Mouse (Mus musculus) hindbrain, embryonic 11.5 days (tissue): Measurements from ENCODE around the gene Pbxip1. TPM values are rescaled to one million over a fixed set of nuclear protein-coding genes. Genes with fewer than 3 reads are reported as not detected.
"Not testable (repeated sequence)": the region's sequence is repeated elsewhere in the genome, so short reads cannot be mapped to it uniquely, and the experiment has no call there.

ENCODE experiments used
- ATAC-seq: fragments of 200-750 bp; cut with Nextera tagmentation; 2 replicates; pipeline ENCODE4 v1.8.0; 2017; ENCODE audit warnings: mild to moderate bottlenecking, moderate TSS enrichment, moderate library complexity; ENCODE audit not compliant: low FRiP score
- DNase-seq: peaks from one replicate; pipeline ENCODE4 v3.0.0-alpha.2; 2015; ENCODE audit warnings: low spot score
- H3K27ac ChIP-seq: fragments of 300-500 bp; sonication (generic); 2 replicates; pipeline ENCODE4 v1.5.1; 2014; ENCODE audit warnings: mild to moderate bottlenecking, low read depth, low read length
- H3K27me3 ChIP-seq: fragments of 300-500 bp; sonication (generic); 2 replicates; pipeline ENCODE4 v1.6.1; 2014; ENCODE audit warnings: mild to moderate bottlenecking, low read length, moderate library complexity, mixed read lengths; ENCODE audit not compliant: control insufficient read depth, insufficient read depth
- H3K36me3 ChIP-seq: fragments of 300-500 bp; sonication (generic); 2 replicates; pipeline ENCODE4 v1.6.1; 2014; ENCODE audit warnings: mild to moderate bottlenecking, low read length, moderate library complexity, mixed read lengths; ENCODE audit not compliant: control insufficient read depth, insufficient read depth
- H3K4me1 ChIP-seq: fragments of 300-500 bp; sonication (generic); replicated peaks from 2 replicates; pipeline ENCODE4 v1.6.1; 2014; ENCODE audit warnings: low read length, mixed read lengths; ENCODE audit not compliant: control insufficient read depth, insufficient read depth
- H3K4me2 ChIP-seq: fragments of 300-500 bp; sonication (generic); replicated peaks from 2 replicates; pipeline ENCODE4 v1.6.1; 2014; ENCODE audit warnings: mild to moderate bottlenecking, low read depth, low read length
- H3K4me3 ChIP-seq: fragments of 300-500 bp; sonication (generic); 2 replicates; pipeline ENCODE4 v1.5.1; 2014; ENCODE audit warnings: low read depth, low read length
- H3K9ac ChIP-seq: fragments of 300-500 bp; sonication (generic); 2 replicates; pipeline ENCODE4 v1.6.1; 2014; ENCODE audit warnings: low read depth, low read length
- H3K9me3 ChIP-seq: fragments of 300-500 bp; sonication (generic); 2 replicates; pipeline ENCODE4 v1.6.1; 2016; ENCODE audit warnings: low read length; ENCODE audit not compliant: control insufficient read depth
- WGBS: fragments of 180-500 bp; shearing (Covaris S2); extraction: QIAGEN DNeasy Blood & Tissue Kit; methylation state at CpG from one replicate; pipeline ENCODE4 v1.1.7; 2014; 5-methylcytosine and 5-hydroxymethylcytosine counted together
- polyA plus RNA-seq: library from polyadenylated mRNA; unstranded; fragments of >200 nt; fragmentation: Nextera tagmentation; extraction: Ambion mirVana; gene quantifications from 2 replicates; pipeline ENCODE4 v1.2.1, GENCODE M21; 2014

Gene Pbxip1
- polyA plus RNA-seq, 1 experiment from 2014 or later = 10.7 TPM

DNA sequence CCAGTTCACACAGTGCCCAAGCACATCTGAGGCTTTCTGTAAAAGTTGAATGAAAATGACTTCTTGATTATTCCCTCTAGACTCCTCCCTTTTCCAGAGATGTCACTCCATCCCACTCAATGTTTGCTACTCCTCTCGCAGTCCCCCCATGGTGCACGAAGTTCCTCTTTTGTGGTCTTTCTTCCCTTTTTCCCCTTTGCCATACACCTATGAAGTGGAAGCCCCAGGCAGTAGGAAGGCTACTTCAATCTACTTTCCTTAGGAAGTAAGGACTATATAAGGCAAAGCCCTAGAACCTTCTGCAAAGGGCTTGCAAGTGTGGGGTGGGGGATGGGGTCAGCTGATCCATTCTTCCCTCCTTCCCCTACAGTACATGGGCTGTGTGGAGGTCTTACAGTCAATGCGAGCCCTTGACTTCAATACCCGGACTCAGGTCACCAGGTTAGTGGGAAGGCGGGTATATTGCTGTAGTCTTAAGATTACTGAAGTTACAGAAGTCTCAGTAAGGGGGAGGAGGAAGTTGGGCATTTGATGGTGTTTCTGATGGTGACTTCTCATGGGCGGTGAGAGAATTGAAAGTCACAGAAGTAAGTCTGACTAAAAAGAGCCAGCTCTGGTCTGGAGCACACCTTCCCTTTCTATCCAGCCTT is 13.8 kb upstream of the Pbxip1 start:
- ATAC-seq = no peak
- Histone ChIP-seq H3K27me3 (no peaks in the 10 kb centered on the region), H3K4me3 (peak overlapping the region; percentile 41), H3K9ac (no peak overlapping the region), H3K36me3 (no peaks in the 10 kb centered on the region), H3K4me1 (peaks cover 9% of the 10 kb centered on the region; the same call in 1 of the 2 replicates), H3K4me2 (peak overlapping the region; percentile 56), H3K27ac (no peak overlapping the region), H3K9me3 (no peaks in the 10 kb centered on the region)
- 67% methylated on average over 6 of the region's 6 CpGs for WGBS
- no peak for DNase-seq

DNA sequence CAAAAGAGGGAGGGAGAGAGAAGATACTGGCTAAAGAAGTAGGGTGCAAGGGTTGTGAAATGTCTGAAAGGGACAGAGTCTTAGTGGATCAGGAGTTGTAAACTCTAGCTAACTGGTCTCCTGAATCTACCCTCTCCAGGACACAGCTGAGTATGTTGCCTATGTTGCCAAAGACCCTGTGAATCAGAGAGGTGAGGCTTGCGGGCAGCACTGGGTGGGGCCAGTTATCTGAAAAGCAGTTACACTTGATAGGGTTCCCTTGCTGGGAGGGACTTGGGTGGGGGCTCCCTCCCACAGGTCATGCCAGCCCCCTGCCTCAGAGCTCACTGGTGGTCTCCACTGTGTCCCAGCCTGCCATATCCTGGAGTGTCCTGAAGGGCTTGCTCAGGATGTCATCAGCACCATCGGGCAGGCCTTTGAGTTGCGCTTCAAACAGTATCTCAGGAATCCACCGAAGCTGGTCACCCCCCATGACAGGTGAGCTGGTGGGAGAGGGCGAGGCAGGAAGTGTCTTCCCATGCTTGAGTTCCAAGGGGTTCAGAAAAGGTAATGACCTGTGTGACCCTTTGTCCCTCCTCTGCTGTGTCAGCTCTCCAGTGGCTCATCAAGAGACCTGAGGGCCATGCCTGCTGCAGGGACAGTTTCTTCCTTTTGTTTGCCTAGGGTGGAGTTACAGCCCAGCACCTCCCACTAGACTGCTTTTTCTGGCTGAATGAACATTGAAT is 11.9 kb upstream of the Pbxip1 start:
- Histone ChIP-seq H3K27ac (no peak overlapping the region), H3K9me3 (no peaks in the 10 kb centered on the region), H3K4me3 (no peak overlapping the region), H3K4me2 (no peak overlapping the region), H3K27me3 (no peaks in the 10 kb centered on the region), H3K9ac (no peak overlapping the region), H3K36me3 (peaks cover 2% of the 10 kb centered on the region; the same call in 1 of the 2 replicates), H3K4me1 (peaks cover 7% of the 10 kb centered on the region; the same call in 1 of the 2 replicates)
- no peak for DNase-seq
- 90% methylated on average over 5 of the region's 5 CpGs for WGBS
- ATAC-seq = no peak

DNA sequence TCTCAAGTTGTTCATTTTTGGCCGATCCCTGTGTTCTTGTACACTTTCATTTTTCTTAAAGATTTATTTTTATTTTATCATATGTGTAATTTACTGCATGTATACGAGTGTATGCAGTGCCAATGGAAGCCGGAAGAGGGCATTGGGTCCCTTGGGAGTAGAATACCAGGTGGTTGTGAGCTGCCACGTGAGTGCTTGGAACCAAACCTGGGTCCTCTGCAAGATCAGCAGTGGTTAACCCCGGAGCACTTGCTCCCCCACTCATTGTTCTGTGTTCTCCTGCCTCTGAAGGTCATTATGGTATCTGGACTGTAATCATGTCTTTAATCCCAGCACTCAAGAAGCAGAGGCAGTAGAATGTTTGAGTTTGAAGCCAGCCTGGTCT is 11.4 kb upstream of the Pbxip1 start:
- H3K4me2 ChIP-seq = no peak overlapping the region
- no peak overlapping the region for H3K9ac ChIP-seq
- no peaks in the 10 kb centered on the region for H3K9me3 ChIP-seq
- no peak for DNase-seq
- H3K27ac ChIP-seq = no peak overlapping the region
- no peak overlapping the region for H3K4me3 ChIP-seq
- peaks cover 4% of the 10 kb centered on the region; the same call in 1 of the 2 replicates for H3K4me1 ChIP-seq
- H3K36me3 ChIP-seq = peaks cover 2% of the 10 kb centered on the region; the same call in 1 of the 2 replicates
- no peak for ATAC-seq
- WGBS = 86% methylated on average over 5 of the region's 5 CpGs
- no peaks in the 10 kb centered on the region for H3K27me3 ChIP-seq

DNA sequence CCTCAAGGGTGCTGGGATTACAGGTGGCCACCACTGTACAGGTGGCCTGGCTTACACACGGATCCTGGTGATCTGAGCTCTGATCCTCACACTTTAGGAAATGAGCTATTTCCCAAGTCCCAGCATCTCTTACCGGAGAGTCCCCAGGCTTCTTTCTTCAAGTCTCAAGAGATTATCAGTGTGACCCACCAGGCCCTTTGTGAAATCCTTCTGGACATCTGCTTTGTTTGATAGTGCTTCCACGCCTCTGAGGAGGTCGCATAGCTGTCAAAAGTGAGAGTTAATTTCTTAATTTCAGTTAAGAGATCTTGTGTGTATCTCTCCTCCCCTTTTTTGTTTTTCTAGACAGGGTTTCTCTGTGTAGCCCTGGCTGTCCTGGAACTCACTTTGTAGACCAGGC is 10.6 kb upstream of the Pbxip1 start:
- no peak overlapping the region for H3K4me2 ChIP-seq
- H3K27ac ChIP-seq = no peak overlapping the region
- no peak overlapping the region for H3K4me3 ChIP-seq
- H3K27me3 ChIP-seq = no peaks in the 10 kb centered on the region
- no peaks in the 10 kb centered on the region for H3K9me3 ChIP-seq
- peaks cover 4% of the 10 kb centered on the region; the same call in 1 of the 2 replicates for H3K4me1 ChIP-seq
- H3K36me3 ChIP-seq = peaks cover 2% of the 10 kb centered on the region; the same call in 1 of the 2 replicates
- ATAC-seq = no peak
- WGBS = 83% methylated on average over 4 of the region's 4 CpGs
- no peak overlapping the region for H3K9ac ChIP-seq
- no peak for DNase-seq

DNA sequence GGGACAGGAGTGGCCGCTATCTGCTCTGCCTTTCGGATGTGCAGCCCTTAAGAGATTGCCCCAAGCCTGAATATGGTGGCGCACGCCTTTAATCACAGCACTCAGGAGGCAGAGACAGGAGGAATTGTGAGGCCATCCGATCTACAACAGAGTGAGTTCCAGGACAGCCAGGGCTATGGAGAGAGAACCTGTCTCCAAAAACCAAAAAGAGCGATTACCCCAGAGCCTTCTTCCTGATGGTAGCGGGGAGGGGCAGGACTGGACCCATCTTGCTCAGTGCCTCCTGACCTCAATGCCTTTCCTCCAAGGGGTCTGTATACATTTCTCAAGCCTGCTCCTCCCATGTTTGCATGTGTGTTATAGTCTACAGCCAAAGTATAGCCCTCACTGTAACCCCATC is 7.5 kb upstream of the Pbxip1 start:
- 95% methylated on average over 6 of the region's 7 CpGs for WGBS
- not testable (repeated sequence) for ATAC-seq, H3K36me3 ChIP-seq

DNA sequence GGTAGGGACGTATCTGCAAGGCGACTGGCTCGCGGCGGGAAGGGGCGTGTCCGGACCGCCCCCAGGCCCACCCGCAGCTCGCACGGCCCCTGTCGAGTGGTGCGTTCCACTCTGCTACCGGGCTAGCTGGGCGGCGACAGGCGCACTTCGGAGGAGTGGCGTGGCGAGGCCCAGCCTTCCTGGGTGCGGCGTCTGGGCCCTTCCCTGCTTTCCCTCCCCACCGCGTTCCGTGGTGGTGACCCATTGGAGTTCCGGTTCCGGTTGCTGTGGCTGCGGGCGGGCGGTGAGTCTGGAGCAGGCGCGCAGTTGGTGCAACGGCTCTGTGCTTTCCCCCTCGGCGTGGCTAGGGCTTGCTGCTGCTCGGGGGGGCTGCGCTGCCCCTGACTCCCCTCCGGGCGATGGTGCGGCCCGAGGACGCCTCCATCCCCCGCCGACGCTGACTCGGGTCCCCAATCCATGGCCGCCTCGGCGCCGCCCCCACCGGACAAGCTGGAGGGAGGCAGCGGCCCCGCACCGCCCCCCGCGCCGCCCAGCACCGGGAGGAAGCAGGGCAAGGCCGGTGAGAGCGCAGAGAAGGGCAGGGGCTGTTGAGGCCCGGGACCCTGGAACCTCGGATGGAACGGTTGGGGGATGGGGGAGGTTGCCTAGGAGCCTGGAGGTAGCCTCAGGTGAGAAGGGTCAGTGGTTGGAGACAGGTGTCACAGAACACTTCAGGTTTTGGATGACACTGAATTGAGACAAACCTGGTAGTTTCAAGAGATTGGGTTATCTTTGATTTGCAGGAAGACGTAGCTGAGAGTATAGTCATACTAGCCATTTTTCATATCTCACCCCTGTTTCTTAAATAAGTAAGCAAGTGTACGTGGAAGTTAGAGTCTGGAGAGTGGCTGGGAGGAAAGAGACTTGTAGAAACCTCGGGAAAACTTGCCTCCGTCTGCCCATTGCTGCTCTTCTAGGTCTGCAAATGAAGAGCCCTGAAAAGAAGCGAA is 6.0 kb upstream of the Pbxip1 start, which contains the start of gene Pygo2:
Gene Pygo2 (plus strand): TSS at position 44 of the 989 bp plus-strand sequence.
- ATAC-seq = peak; percentile 98
- no peaks in the 10 kb centered on the region for H3K27me3 ChIP-seq
- peaks cover 3% of the 10 kb centered on the region for H3K4me1 ChIP-seq
- peak; percentile 93 for DNase-seq
- peak within 1 kb of the TSS; percentile 63 for H3K4me2 ChIP-seq
- no peaks in the 10 kb centered on the region for H3K9me3 ChIP-seq
- H3K4me3 ChIP-seq = peak within 1 kb of the TSS; percentile 90
- H3K27ac ChIP-seq = peak within 1 kb of the TSS; percentile 89
- peak within 1 kb of the TSS; percentile 83 for H3K9ac ChIP-seq
- WGBS = 2% methylated on average over 68 of the region's 68 CpGs
- H3K36me3 ChIP-seq = peaks cover 10% of the 10 kb centered on the region; the same call in 1 of the 2 replicates

More for the DNA sequence above, 7.5 kb upstream of the Pbxip1 start:
- not testable (repeated sequence) for H3K4me1 ChIP-seq, H3K9ac ChIP-seq, H3K4me2 ChIP-seq, H3K9me3 ChIP-seq, H3K4me3 ChIP-seq, DNase-seq, H3K27ac ChIP-seq, H3K27me3 ChIP-seq

DNA sequence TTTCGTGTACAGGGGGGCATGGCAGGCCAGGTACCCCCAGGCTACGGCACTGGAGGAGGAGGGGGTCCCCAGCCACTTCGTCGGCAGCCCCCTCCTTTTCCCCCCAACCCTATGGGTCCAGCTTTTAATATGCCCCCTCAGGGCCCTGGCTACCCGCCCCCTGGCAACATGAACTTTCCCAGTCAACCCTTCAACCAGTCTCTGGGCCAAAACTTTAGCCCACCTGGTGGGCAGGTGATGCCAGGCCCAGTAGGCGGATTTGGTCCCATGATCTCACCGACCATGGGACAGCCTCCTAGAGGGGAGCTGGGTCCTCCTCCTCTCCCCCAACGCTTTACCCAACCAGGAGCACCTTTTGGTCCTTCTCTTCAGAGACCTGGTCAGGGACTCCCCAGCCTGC is 3.9 kb upstream of the Pbxip1 start:
- DNase-seq = no peak
- no peaks in the 10 kb centered on the region for H3K27me3 ChIP-seq
- H3K4me3 ChIP-seq = no peak overlapping the region
- no peaks in the 10 kb centered on the region for H3K9me3 ChIP-seq
- no peak overlapping the region for H3K9ac ChIP-seq
- H3K4me2 ChIP-seq = no peak overlapping the region
- WGBS = 97% methylated on average over 8 of the region's 8 CpGs
- H3K4me1 ChIP-seq = peaks cover 9% of the 10 kb centered on the region
- peaks cover 10% of the 10 kb centered on the region; the same call in 1 of the 2 replicates for H3K36me3 ChIP-seq
- ATAC-seq = no peak
- H3K27ac ChIP-seq = no peak overlapping the region

DNA sequence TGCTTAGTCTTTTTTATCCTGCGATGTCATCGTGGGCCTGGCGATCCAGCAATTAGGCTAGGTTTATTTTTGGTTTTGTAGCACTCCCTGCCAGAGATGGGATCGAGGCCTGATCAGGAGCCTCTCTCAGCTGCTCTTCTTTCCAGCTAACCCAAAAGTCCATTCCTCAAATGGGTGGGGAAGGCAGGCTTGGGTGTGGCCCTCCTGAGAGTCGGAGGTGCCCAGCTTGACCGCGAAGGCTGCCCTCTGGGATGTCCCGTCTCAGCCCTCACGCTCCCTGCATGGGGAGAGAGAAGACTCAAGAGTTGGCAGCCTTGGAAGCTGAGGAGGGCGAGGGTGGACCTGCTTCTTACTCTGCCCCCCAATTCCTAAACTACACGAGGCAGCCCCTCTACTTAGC is 2.0 kb upstream of the Pbxip1 start:
- no peak for DNase-seq
- Histone ChIP-seq H3K27ac (no peak overlapping the region), H3K9ac (no peak overlapping the region), H3K4me2 (no peak overlapping the region), H3K27me3 (no peaks in the 10 kb centered on the region), H3K36me3 (peaks cover 7% of the 10 kb centered on the region; the same call in 1 of the 2 replicates), H3K9me3 (no peaks in the 10 kb centered on the region), H3K4me1 (peaks cover 9% of the 10 kb centered on the region), H3K4me3 (no peak overlapping the region)
- no peak for ATAC-seq
- WGBS = 84% methylated on average over 11 of the region's 11 CpGs
